Mouse (Mus musculus) midbrain, embryonic 13.5 days (tissue): ENCODE results near the gene Prtn3. TPM values are rescaled to one million over a fixed set of nuclear protein-coding genes. Genes with fewer than 3 reads are reported as not detected.

Experiments used
- ATAC-seq: fragments of 200-750 bp; cut with Nextera tagmentation; 2 replicates; pipeline ENCODE4 v1.8.0; 2017; ENCODE audit warnings: mild to moderate bottlenecking, moderate TSS enrichment, moderate library complexity
- H3K27ac ChIP-seq: fragments of 300-500 bp; sonication (generic); 2 replicates; pipeline ENCODE4 v1.5.1; 2015; ENCODE audit warnings: inconsistent platforms, mild to moderate bottlenecking, moderate library complexity
- H3K27me3 ChIP-seq: fragments of 300-500 bp; sonication (generic); 2 replicates; pipeline ENCODE4 v1.6.1; 2015; ENCODE audit warnings: mild to moderate bottlenecking, inconsistent platforms
- H3K36me3 ChIP-seq: fragments of 300-500 bp; sonication (generic); 2 replicates; pipeline ENCODE4 v1.6.1; 2015; ENCODE audit warnings: mild to moderate bottlenecking, inconsistent platforms
- H3K4me1 ChIP-seq: fragments of 300-500 bp; sonication (generic); replicated peaks from 2 replicates; pipeline ENCODE4 v1.6.1; 2015; ENCODE audit warnings: inconsistent platforms
- H3K4me2 ChIP-seq: fragments of 300-500 bp; sonication (generic); replicated peaks from 2 replicates; pipeline ENCODE4 v1.6.1; 2015; ENCODE audit warnings: moderate library complexity, mild to moderate bottlenecking, inconsistent platforms
- H3K4me3 ChIP-seq: fragments of 300-500 bp; sonication (generic); replicated peaks from 2 replicates; pipeline ENCODE4 v1.5.1; 2015; ENCODE audit warnings: mild to moderate bottlenecking, inconsistent platforms
- H3K9ac ChIP-seq: fragments of 300-500 bp; sonication (generic); replicated peaks from 2 replicates; pipeline ENCODE4 v1.6.1; 2015; ENCODE audit warnings: mild to moderate bottlenecking, inconsistent platforms
- H3K9me3 ChIP-seq: fragments of 300-500 bp; sonication (generic); 2 replicates; pipeline ENCODE4 v1.6.1; 2016; ENCODE audit warnings: mild to moderate bottlenecking, inconsistent platforms
- WGBS: fragments of 180-500 bp; shearing (Covaris S2); methylation state at CpG from one replicate; pipeline ENCODE4 v1.1.7; 2015; 5-methylcytosine and 5-hydroxymethylcytosine counted together
- polyA plus RNA-seq: library from polyadenylated mRNA; unstranded; fragments of >200 nt; fragmentation: Nextera tagmentation; extraction: Ambion mirVana; gene quantifications from 2 replicates; pipeline ENCODE4 v1.2.1, GENCODE M21; 2015

Prtn3 gene
- polyA plus RNA-seq, 1 experiment from 2014 or later, result 14.9 TPM

DNA sequence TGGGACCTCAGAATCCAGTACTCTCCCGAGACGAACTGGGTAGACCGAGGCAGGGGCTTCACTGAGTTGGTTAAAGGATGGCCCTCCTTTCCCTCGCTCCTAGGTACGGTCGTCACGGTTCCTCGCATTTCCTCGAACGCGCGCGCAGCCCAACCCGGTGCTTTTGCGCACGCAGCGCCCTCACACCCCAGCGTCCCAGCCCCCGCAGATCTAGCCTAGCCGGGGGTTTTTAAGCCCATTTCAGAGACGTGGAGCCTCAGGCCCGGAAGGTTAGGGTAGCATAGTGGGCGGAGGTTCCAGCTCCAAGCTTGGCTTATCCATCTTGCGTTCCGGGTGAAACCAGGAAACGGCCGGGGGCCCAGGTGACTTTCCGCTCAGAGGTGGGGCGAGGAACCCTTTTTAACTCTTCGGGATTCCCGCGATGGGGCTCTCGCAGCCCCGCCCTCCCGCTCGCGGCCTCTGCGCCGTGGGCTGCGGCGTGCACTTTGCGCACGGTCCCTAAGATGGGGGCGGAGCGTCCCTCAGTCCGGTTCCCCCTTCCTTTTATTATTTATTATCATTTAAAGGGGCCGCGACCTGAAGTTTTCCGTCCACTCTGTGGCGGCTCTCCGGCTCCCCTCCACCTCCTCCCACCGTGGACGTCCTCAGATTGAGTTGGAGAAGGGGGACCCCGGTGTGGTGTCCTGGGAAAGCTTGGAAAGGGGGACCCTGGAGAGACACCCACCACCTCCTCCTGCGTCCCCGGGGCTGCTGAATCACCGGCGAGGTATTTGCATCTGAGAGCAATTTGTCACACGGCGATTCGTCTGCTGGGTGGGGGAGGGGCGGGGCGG, 52.4 kb downstream of the Prtn3 start, which contains the start of gene Arid3a:
TSS of gene Arid3a (plus strand) at position 553 of the 833 bp plus-strand sequence.
- Histone ChIP-seq H3K36me3 (peaks cover 13% of the 10 kb centered on the region), H3K27ac (peak within 1 kb of the TSS; percentile 89), H3K9me3 (no peaks in the 10 kb centered on the region)

DNA sequence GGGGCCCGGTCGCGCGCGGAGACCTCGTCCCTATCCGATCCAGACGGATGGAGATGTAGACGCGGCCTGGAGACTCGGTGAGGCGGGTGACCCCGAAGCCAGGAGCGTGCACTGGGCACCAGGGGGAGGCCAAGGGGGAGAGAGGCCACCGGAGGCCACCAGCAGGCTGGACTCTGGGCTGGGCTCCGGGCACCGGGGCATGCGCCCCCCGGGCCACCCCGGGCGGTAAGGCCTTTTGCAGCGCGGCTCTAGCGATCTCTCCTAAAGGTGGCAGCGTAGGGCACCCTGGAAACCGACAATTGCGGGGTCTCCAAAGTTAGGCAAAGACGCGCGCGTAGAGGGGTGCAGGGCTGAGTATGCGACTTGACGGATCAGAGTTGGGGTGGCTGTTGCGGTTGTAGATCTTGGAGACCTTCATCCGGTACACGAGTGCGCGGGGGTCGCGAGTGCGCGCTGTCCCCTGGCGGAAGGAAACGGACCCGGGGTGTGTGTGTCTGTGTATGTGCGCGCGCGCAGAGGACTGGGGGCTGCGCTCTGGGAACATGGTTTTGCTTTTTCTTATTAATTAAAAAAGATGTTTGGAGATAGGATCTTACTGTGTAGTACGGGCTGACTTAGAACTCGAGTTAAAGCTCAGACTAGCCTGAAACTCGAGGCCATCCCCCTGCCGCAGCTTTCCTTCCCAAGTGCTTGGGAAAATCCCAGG, 53.2 kb downstream of the Prtn3 start:
- H3K9ac ChIP-seq, result peak overlapping the region; percentile 87
- H3K4me3 ChIP-seq, result peak overlapping the region; percentile 81
- H3K9me3 ChIP-seq, result no peaks in the 10 kb centered on the region
- peak overlapping the region; percentile 91 for H3K4me2 ChIP-seq
- peaks cover 21% of the 10 kb centered on the region for H3K36me3 ChIP-seq
- H3K4me1 ChIP-seq, result peaks cover 49% of the 10 kb centered on the region
- peaks cover 14% of the 10 kb centered on the region for H3K27me3 ChIP-seq
- WGBS, result under 1% methylated on average over 53 of the region's 54 CpGs
- peak; percentile 48 for ATAC-seq
- peak overlapping the region; percentile 89 for H3K27ac ChIP-seq

More for the DNA sequence above, 52.4 kb downstream of the Prtn3 start, which contains the start of gene Arid3a:
- H3K27me3 ChIP-seq, result peaks cover 22% of the 10 kb centered on the region
- WGBS, result under 1% methylated on average over 63 of the region's 63 CpGs
- peak within 1 kb of the TSS; percentile 87 for H3K9ac ChIP-seq
- peak; percentile 63 for ATAC-seq
- peak within 1 kb of the TSS; percentile 91 for H3K4me2 ChIP-seq
- H3K4me3 ChIP-seq, result peak within 1 kb of the TSS; percentile 81
- H3K4me1 ChIP-seq, result peaks cover 43% of the 10 kb centered on the region

DNA sequence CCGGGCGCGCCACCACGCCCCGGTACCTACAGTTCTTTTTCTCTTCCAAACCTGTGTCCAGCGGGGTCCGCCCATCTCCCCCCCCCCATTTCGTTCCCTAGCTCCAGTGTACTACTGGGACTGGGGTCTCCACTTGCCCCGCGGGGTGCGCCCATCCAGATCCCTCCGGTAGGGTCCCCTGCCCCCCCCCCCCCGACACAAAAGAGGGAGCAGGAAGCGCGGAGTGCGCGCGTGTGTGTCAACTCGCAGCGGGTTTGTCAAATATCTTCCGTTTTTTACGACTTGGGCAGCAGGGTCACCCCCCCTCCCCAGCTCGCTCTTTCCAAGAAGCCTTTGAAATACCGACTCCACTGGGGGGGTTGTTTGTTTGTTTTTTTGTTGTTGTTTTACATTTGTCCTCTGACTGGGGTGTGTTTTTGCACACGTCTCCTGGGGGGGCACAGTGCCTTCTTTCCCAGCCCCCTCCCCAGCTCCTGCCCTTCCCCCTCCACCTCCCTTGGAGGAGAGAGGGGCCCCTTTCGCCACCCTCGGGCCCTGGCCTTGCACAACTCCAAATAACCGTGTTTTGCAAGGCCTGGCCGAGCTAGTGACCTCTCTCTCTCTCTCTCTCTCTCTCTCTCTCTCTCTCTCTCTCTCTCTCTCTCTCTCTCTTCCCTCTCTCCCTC, 53.9 kb downstream of the Prtn3 start:
- Histone ChIP-seq H3K4me3 (peak overlapping the region; percentile 81), H3K9me3 (no peaks in the 10 kb centered on the region), H3K27me3 (peaks cover 7% of the 10 kb centered on the region), H3K36me3 (peaks cover 27% of the 10 kb centered on the region), H3K27ac (peak overlapping the region; percentile 89), H3K4me2 (peak overlapping the region; percentile 91), H3K4me1 (peaks cover 55% of the 10 kb centered on the region), H3K9ac (peak overlapping the region; percentile 87)
- ATAC-seq, result no peak
- WGBS, result 1% methylated on average over 29 of the region's 29 CpGs

- H3K4me3 ChIP-seq, result peak overlapping the region; percentile 81
- no peaks in the 10 kb centered on the region; the same call in 1 of the 2 replicates for H3K27me3 ChIP-seq
- WGBS, result 19% methylated on average over 9 of the region's 9 CpGs
- peak overlapping the region; percentile 87 for H3K9ac ChIP-seq
- H3K4me2 ChIP-seq, result peak overlapping the region; percentile 91
- peaks cover 33% of the 10 kb centered on the region for H3K36me3 ChIP-seq
- H3K4me1 ChIP-seq, result peaks cover 63% of the 10 kb centered on the region
- H3K27ac ChIP-seq, result peak overlapping the region; percentile 89
- no peaks in the 10 kb centered on the region for H3K9me3 ChIP-seq
- no peak for ATAC-seq
These were observed 54.8 kb downstream of the Prtn3 start for GRCm38 (mm10) chr10:79928907-79929701.

DNA sequence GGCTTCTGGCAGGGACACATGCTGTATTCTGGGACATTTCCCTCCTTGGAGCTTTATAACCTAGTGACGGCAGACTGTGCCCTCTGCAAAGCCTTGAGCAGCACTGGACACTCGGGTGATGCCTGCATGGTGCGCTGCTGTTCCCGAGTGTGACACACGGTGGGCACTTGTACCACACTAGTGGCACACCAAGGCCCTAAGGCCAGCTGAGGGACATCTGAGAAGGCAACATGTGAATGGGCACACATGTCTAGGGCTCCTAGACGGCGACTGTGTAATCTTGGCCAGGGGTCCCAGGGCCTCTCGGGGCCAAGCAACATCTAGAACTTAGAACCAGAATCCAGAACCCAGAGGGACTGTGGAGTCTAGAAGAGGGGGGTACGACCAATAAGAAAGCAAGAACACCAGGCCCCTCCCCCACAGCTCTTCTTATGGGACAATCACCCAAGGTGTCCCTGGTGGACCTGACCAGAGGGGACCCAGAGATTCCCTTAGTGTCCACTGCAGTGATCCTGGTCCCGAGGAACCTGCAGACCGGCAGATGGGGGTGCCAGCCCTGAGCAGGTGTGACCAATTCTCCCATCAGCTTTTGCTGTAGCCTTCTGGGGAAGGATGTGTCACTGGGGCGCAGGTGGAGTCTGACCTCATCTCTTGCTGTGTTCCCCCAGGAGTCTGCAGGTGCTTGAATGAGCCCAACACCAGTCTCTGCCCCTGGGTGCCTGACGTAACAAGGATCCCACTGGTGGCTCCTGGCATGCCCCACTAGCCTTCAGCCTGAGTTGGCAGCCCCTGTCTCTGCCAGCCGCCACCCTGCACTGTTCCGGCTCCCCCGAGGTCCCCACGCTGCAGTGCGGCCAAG, 55.9 kb downstream of the Prtn3 start:
- peaks cover 73% of the 10 kb centered on the region for H3K4me1 ChIP-seq
- H3K9ac ChIP-seq, result peak overlapping the region; percentile 3; the same call in 1 of the 2 replicates
- peak overlapping the region; percentile 91 for H3K4me2 ChIP-seq
- peak overlapping the region; percentile 81; the same call in 1 of the 2 replicates for H3K4me3 ChIP-seq
- H3K27ac ChIP-seq, result no peak overlapping the region
- WGBS, result 89% methylated on average over 18 of the region's 18 CpGs
- H3K36me3 ChIP-seq, result peaks cover 41% of the 10 kb centered on the region
- ATAC-seq, result no peak
- no peaks in the 10 kb centered on the region for H3K27me3 ChIP-seq
- no peaks in the 10 kb centered on the region for H3K9me3 ChIP-seq

DNA sequence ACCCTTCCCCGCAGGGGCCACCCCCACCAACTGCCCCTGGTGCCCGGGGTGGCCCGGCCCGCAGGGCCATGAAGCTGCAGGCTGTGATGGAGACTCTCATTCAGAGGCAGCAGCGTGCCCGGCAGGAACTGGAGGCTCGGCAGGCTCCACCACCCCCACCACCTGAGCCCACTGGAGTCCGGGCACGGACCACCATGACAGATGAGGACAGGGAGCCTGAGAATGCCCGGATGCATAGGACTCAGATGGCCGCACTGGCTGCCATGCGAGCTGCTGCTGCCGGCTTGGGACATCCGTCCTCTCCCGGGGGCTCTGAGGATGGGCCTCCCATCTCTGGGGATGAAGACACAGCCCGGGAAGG, 56.5 kb downstream of the Prtn3 start:
- ATAC-seq, result no peak
- H3K27ac ChIP-seq, result no peak overlapping the region
- 81% methylated on average over 16 of the region's 16 CpGs for WGBS
- no peak overlapping the region for H3K4me2 ChIP-seq
- H3K27me3 ChIP-seq, result no peaks in the 10 kb centered on the region
- H3K9me3 ChIP-seq, result no peaks in the 10 kb centered on the region
- peaks cover 69% of the 10 kb centered on the region for H3K4me1 ChIP-seq
- H3K9ac ChIP-seq, result no peak overlapping the region; the same call in 1 of the 2 replicates
- H3K4me3 ChIP-seq, result no peak overlapping the region
- peaks cover 42% of the 10 kb centered on the region for H3K36me3 ChIP-seq

GRCm38 (mm10) chr10:79931797-79932196, 57.5 kb downstream of the Prtn3 start:
- WGBS, result 90% methylated on average over 9 of the region's 9 CpGs
- Histone ChIP-seq H3K27ac (no peak overlapping the region; the same call in 1 of the 2 replicates), H3K9me3 (no peaks in the 10 kb centered on the region), H3K27me3 (no peaks in the 10 kb centered on the region), H3K9ac (0 out of 2 replicates have a peak overlapping the region, but pooled peaks have one; percentile 54), H3K4me2 (no peak overlapping the region), H3K4me3 (no peak overlapping the region), H3K36me3 (peaks cover 45% of the 10 kb centered on the region), H3K4me1 (peaks cover 68% of the 10 kb centered on the region)
- ATAC-seq, result no peak

DNA sequence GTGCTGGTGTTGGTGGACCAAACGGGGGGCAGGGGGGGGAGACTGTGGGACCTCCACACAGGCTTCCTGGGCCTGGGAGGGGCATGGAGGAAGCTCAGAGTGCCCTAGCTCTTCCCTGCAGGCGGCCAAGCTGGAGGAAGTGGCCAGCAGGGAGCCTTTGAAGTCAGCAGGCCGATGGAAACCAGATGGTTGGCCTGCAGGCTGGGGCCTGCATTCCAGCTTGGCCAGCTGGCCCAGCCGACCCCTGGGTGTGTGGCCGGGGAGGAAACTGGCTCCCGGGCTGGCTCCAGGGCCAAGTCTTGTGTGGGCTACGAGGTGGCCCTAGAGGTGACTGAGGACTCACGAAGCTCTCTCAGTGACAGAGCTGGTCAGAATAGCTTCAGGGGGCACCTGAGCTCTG, 58.5 kb downstream of the Prtn3 start:
- H3K9me3 ChIP-seq, result no peaks in the 10 kb centered on the region
- peak overlapping the region; percentile 54 for H3K9ac ChIP-seq
- WGBS, result 19% methylated on average over 8 of the region's 8 CpGs
- H3K36me3 ChIP-seq, result peaks cover 53% of the 10 kb centered on the region
- H3K4me2 ChIP-seq, result 0 out of 2 replicates have a peak overlapping the region, but pooled peaks have one; percentile 4
- H3K27me3 ChIP-seq, result no peaks in the 10 kb centered on the region
- peak overlapping the region; percentile 22 for H3K27ac ChIP-seq
- ATAC-seq, result no peak
- H3K4me1 ChIP-seq, result peaks cover 74% of the 10 kb centered on the region
- no peak overlapping the region for H3K4me3 ChIP-seq
